Mouse (Mus musculus): ENCODE measurements around the gene Cd8a. TPM values are rescaled to one million over a fixed set of nuclear protein-coding genes. Genes with fewer than 3 reads are reported as not detected.

The Cd8a gene
- polyA plus RNA-seq, 1 experiment from 2014 or later: 0.07 TPM

Other genes starting within 250 kb of the Cd8a start
- gene Thnsl2, start 229.0 kb upstream of the Cd8a start, polyA plus RNA-seq (2014; fragmentation: Nextera tagmentation; extraction: Ambion mirVana): 5.6 and 5.7 TPM in 2 replicates
- gene Fabp1, start 173.6 kb upstream of the Cd8a start, polyA plus RNA-seq (2014; fragmentation: Nextera tagmentation; extraction: Ambion mirVana): 2.7 and 4.5 TPM in 2 replicates
- gene Krcc1, start 101.8 kb upstream of the Cd8a start, polyA plus RNA-seq (2014; fragmentation: Nextera tagmentation; extraction: Ambion mirVana): 53.0 and 58.2 TPM in 2 replicates
- 0.78 and 0.86 TPM in 2 replicates for gene Smyd1, start 51.2 kb upstream of the Cd8a start, polyA plus RNA-seq (2014; fragmentation: Nextera tagmentation; extraction: Ambion mirVana)
- 0.27 TPM in 1 of 2 replicates, not detected in the other for gene Cd8b1, start 50.6 kb upstream of the Cd8a start, polyA plus RNA-seq (2014; fragmentation: Nextera tagmentation; extraction: Ambion mirVana)
- 8.3 and 10.4 TPM in 2 replicates for gene Rmnd5a, start 67.2 kb downstream of the Cd8a start, polyA plus RNA-seq (2014; fragmentation: Nextera tagmentation; extraction: Ambion mirVana)
- gene Rnf103, start 120.5 kb downstream of the Cd8a start, polyA plus RNA-seq (2014; fragmentation: Nextera tagmentation; extraction: Ambion mirVana): 21.7 and 27.3 TPM in 2 replicates
- gene Chmp3, start 170.4 kb downstream of the Cd8a start, polyA plus RNA-seq (2014; fragmentation: Nextera tagmentation; extraction: Ambion mirVana): 57.5 and 81.6 TPM in 2 replicates